In genomic region chr10:96131112-96131511, GRCm38 (mm10) we compare ENCODE assay signal across 29 mouse cellular contexts. TPM values are rescaled to one million over a fixed set of nuclear protein-coding genes. Genes with fewer than 3 reads are reported as not detected.
"Had no signal": no experiment of that assay in that cellular context is flagged by ENCODE, and none has a peak within 500 bp of the region (broad histone marks: within the 10 kb centered on the region; RNA-seq: fewer than 3 reads in every experiment).

No protein-coding gene starts in this region.

- H3K27me3 ChIP-seq: intestine, embryonic 15.5 days; kidney, embryonic 15.5 days; liver, embryonic 12.5 days; liver, embryonic 15.5 days; lung, embryonic 15.5 days; midbrain, embryonic 12.5 days; midbrain, embryonic 15.5 days; neural tube, embryonic 13.5 days; stomach, embryonic 15.5 days had no signal

- H3K27ac ChIP-seq: intestine, embryonic 15.5 days; kidney, embryonic 15.5 days; liver, embryonic 12.5 days; liver, embryonic 15.5 days; lung, embryonic 15.5 days; midbrain, embryonic 12.5 days; midbrain, embryonic 15.5 days; neural tube, embryonic 13.5 days; stomach, embryonic 15.5 days had no signal

- DNase-seq: kidney, adult 11 months; kidney, adult 8-10 months; kidney, postnatal 14 days; kidney, postnatal 4 days; lung, adult 18-20 months; lung, postnatal 10 days; lung, postnatal 36 days; right cerebral cortex, adult 18-20 months; right cerebral cortex, postnatal 14 days; right cerebral cortex, postnatal 4 days; thymus, postnatal 25 days had no signal

- H3K4me3 ChIP-seq: intestine, embryonic 15.5 days; kidney, embryonic 15.5 days; liver, embryonic 12.5 days; liver, embryonic 15.5 days; lung, embryonic 15.5 days; midbrain, embryonic 12.5 days; midbrain, embryonic 15.5 days; neural tube, embryonic 13.5 days; stomach, embryonic 15.5 days had no signal

- H3K36me3 ChIP-seq: intestine, embryonic 15.5 days; kidney, embryonic 15.5 days; liver, embryonic 12.5 days; liver, embryonic 15.5 days; lung, embryonic 15.5 days; midbrain, embryonic 12.5 days; midbrain, embryonic 15.5 days; neural tube, embryonic 13.5 days; stomach, embryonic 15.5 days had no signal

- H3K4me1 ChIP-seq: intestine, embryonic 15.5 days; kidney, embryonic 15.5 days; liver, embryonic 12.5 days; lung, embryonic 15.5 days; midbrain, embryonic 12.5 days; stomach, embryonic 15.5 days had no signal

- H3K9me3 ChIP-seq: intestine, embryonic 15.5 days; kidney, embryonic 15.5 days; liver, embryonic 12.5 days; liver, embryonic 15.5 days; lung, embryonic 15.5 days; midbrain, embryonic 12.5 days; midbrain, embryonic 15.5 days; neural tube, embryonic 13.5 days; stomach, embryonic 15.5 days had no signal

- ATAC-seq: intestine, embryonic 15.5 days; liver, embryonic 12.5 days; midbrain, embryonic 15.5 days had no signal

RNA-seq across cellular contexts. Expression of gene Gm5426, which starts 5.3 kb away (rescaled TPM):
- total RNA-seq: layer of hippocampus, adult 18-20 months; layer of hippocampus, postnatal 14 days; left cerebral cortex, adult 8-10 months; left cerebral cortex, postnatal 25 days; megakaryocyte-erythroid progenitor cell, adult 5-6 weeks; neutrophil, adult 5-6 weeks had no signal
- polyA plus RNA-seq: intestine, embryonic 15.5 days; kidney, embryonic 15.5 days; limb, embryonic 11.5 days; limb, embryonic 14.5 days; liver, embryonic 12.5 days; liver, embryonic 15.5 days; lung, embryonic 15.5 days; midbrain, embryonic 12.5 days; midbrain, embryonic 15.5 days; neural tube, embryonic 13.5 days; stomach, embryonic 15.5 days; thymus, postnatal 0 days had no signal
